Comparison of ENCODE assay signal across 24 mouse cellular contexts in genomic region chr17:14103018-14103417, GRCm38 (mm10). TPM values are rescaled to one million over a fixed set of nuclear protein-coding genes. Genes with fewer than 3 reads are reported as not detected.
DNase-seq lines count a peak whose midpoint lies in the region; ATAC-seq and TF ChIP-seq lines count a peak whose summit lies in the region.
"Not testable (repeated sequence)": the region's sequence is repeated elsewhere in the genome, so short reads cannot be mapped to it uniquely, and the experiment has no call there.
"Had no signal": no experiment of that assay in that cellular context is flagged by ENCODE, and none has a peak within 500 bp of the region (broad histone marks: within the 10 kb centered on the region; RNA-seq: fewer than 3 reads in every experiment).

No protein-coding gene starts in this region.

- TF ChIP-seq EP300 in CH12.LX (IDR thresholded peaks at IDR 0.05; ENCODE audit: low read length); lung, postnatal 0 days (IDR thresholded peaks at IDR 0.05): not testable (repeated sequence)

- peak in 1 of 2 experiments; percentile 48; a peak in 2 of 4 replicates for TF ChIP-seq CTCF in CH12.LX (conservative IDR thresholded peaks at IDR 0.05 in 1 of 2, IDR thresholded peaks at IDR 0.05 in 1 of 2; ENCODE audit: low read depth in 2 of 2, low read length in 2 of 2)
- TF ChIP-seq CTCF in left cerebral cortex, adult 2 months (IDR thresholded peaks at IDR 0.05), result peak; percentile 52
- peak; percentile 52 for TF ChIP-seq CTCF in lung, postnatal 0 days (IDR thresholded peaks at IDR 0.05)
- TF ChIP-seq CTCF in thymus, adult 2 months (IDR thresholded peaks at IDR 0.05; ENCODE audit: borderline replicate concordance, control insufficient read depth, extremely low read depth, insufficient read depth, low read length, poor library complexity), result not testable (repeated sequence)

- not testable (repeated sequence) for H3K4me1 ChIP-seq in CH12.LX (ENCODE audit: control insufficient read depth in 1 of 2, insufficient read depth in 2 of 2); intestine, embryonic 14.5 days (replicated peaks; ENCODE audit: control insufficient read depth, insufficient read depth, low read length); lung, postnatal 0 days (ENCODE audit: insufficient read depth, low read depth, low read length); thymus, adult 2 months (replicated peaks; ENCODE audit: control insufficient read depth, insufficient read depth, low read length)

- not testable (repeated sequence) for H3K9me3 ChIP-seq in CH12.LX (replicated peaks; ENCODE audit: low read length); intestine, embryonic 14.5 days (ENCODE audit: control insufficient read depth, low read length); lung, postnatal 0 days (ENCODE audit: low read length)

- not testable (repeated sequence) for H3K27me3 ChIP-seq in CH12.LX (replicated peaks); intestine, embryonic 14.5 days (replicated peaks; ENCODE audit: control insufficient read depth, insufficient read depth, low read length); lung, postnatal 0 days (replicated peaks; ENCODE audit: insufficient read depth, low read length); thymus, adult 2 months (ENCODE audit: control insufficient read depth, insufficient read depth, low read length)

- WGBS in intestine, embryonic 14.5 days, result 27% methylated on average over 3 of the region's 3 CpGs
- 16% methylated on average over 3 of the region's 3 CpGs for WGBS in lung, postnatal 0 days
- 31% methylated on average over 3 of the region's 3 CpGs for WGBS in thymus, adult 2 months

- DNase-seq in CH12.LX (ENCODE audit: extremely low read depth); left cerebral cortex, adult 2 months (ENCODE audit: extremely low spot score in 1 of 2, low spot score in 2 of 2); lung, postnatal 0 days (ENCODE audit: low spot score): not testable (repeated sequence)
- peak; percentile 1 for DNase-seq in T-cell, adult 2 months (ENCODE audit: low spot score)
- peak; percentile 9 for DNase-seq in embryo, embryonic 10.5 days (ENCODE audit: low spot score)
- peak; percentile 53 for DNase-seq in heart, adult 11 months
- peak; percentile 57 for DNase-seq in intestine, embryonic 14.5 days (ENCODE audit: low spot score)
- DNase-seq in thymus, adult 2 months, result peak; percentile 5

- H3K4me3 ChIP-seq in CH12.LX (replicated peaks in 1 of 3; ENCODE audit: low read depth in 2 of 3, low read length in 2 of 3, poor library complexity in 1 of 3); intestine, embryonic 14.5 days (ENCODE audit: low read depth, low read length); left cerebral cortex, adult 2 months; lung, postnatal 0 days (ENCODE audit: low read depth, low read length); thymus, adult 2 months (ENCODE audit: control insufficient read depth, insufficient read depth, low read length): not testable (repeated sequence)

- not testable (repeated sequence) for H3K36me3 ChIP-seq in CH12.LX (replicated peaks in 1 of 2; ENCODE audit: control insufficient read depth in 1 of 2, insufficient read depth in 1 of 2, low read length in 1 of 2); intestine, embryonic 14.5 days (ENCODE audit: control insufficient read depth, insufficient read depth, low read length); lung, postnatal 0 days (ENCODE audit: insufficient read depth, low read length); thymus, adult 2 months (ENCODE audit: control insufficient read depth, insufficient read depth, low read length)

- not testable (repeated sequence) for H3K79me2 ChIP-seq in CH12.LX (replicated peaks; ENCODE audit: control insufficient read depth, extremely low read depth, insufficient read depth, poor library complexity, severe bottlenecking)

- intact Hi-C loops in left cerebral cortex, adult 2 months (cut with DNase I), result loop anchor here (5.0 kb wide), 1 partner anchor 251 kb away; no protein-coding TSS in a partner anchor

- in situ Hi-C loops in CH12.LX (cut with MboI; ENCODE audit: low pct_ligation_motif_present, low pct_unique_long_range_greater_than_20kb, low sequenced_read_pairs), result loop anchor here (25.0 kb wide), 1 partner anchor 109 kb away; the partner anchor contains the start of gene Dact2

- TF ChIP-seq RAD21 in CH12.LX (IDR thresholded peaks at IDR 0.05; ENCODE audit: low read depth, low read length), result peak; percentile 26

- dilution Hi-C loops in CH12.LX (cut with MboI; ENCODE audit: extremely low pct_ligation_motif_present, extremely low pct_unique_long_range_greater_than_20kb, low sequenced_read_pairs), result not testable (repeated sequence)

- H3K9ac ChIP-seq in CH12.LX (ENCODE audit: insufficient read depth, low read depth); intestine, embryonic 14.5 days (ENCODE audit: low read length); lung, postnatal 0 days (replicated peaks; ENCODE audit: low read depth): not testable (repeated sequence)

- TF ChIP-seq POLR2A in CH12.LX (IDR thresholded peaks at IDR 0.05; ENCODE audit: low read depth, low read length); thymus, adult 2 months (IDR thresholded peaks at IDR 0.05; ENCODE audit: control insufficient read depth, extremely low read depth, insufficient read depth, low read length, poor library complexity): not testable (repeated sequence)

- ATAC-seq in intestine, embryonic 14.5 days (replicated peaks; ENCODE audit: low FRiP score, low TSS enrichment, low read depth); lung, postnatal 0 days: not testable (repeated sequence)

- H3K27ac ChIP-seq in CH12.LX (ENCODE audit: insufficient read depth, low read depth); intestine, embryonic 14.5 days (ENCODE audit: low read depth); left cerebral cortex, adult 2 months; lung, postnatal 0 days (ENCODE audit: low read length); thymus, adult 2 months (ENCODE audit: control insufficient read depth, insufficient read depth, low read length): not testable (repeated sequence)

- H3K4me2 ChIP-seq in CH12.LX (ENCODE audit: insufficient read depth, low read depth, poor library complexity, severe bottlenecking); intestine, embryonic 14.5 days (ENCODE audit: low read length); lung, postnatal 0 days (replicated peaks; ENCODE audit: low read depth, low read length): not testable (repeated sequence)

TF ChIP-seq in CH12.LX, 34 proteins besides CTCF, POLR2A, EP300 and RAD21:
- TF ChIP-seq SMC3 (IDR thresholded peaks at IDR 0.05; ENCODE audit: low read depth, low read length), result peak; percentile 22

RNA-seq across cellular contexts. Expression of gene Gm7358, which starts 43.7 kb away (rescaled TPM):
- not detected in 2 replicates for total RNA-seq in CH12.LX (2012; rRNA removed)
- total RNA-seq in CH12.LX (2014; rRNA removed), result not detected in 2 replicates
- not detected in 2 replicates for polyA plus RNA-seq in CH12.LX (2012; ENCODE audit: insufficient read length, low read depth)
- not detected in 2 replicates for polyA plus RNA-seq in intestine, embryonic 14.5 days (2014; fragmentation: Nextera tagmentation; extraction: Ambion mirVana)
- total RNA-seq in left cerebral cortex, adult 2 months (2021), result not detected
- not detected in 2 replicates for polyA plus RNA-seq in lung, postnatal 0 days (2015; fragmentation: Nextera tagmentation; extraction: Ambion mirVana)
- not detected in 2 replicates for polyA plus RNA-seq in thymus, adult 2 months (2012; rRNA removed)
- total RNA-seq: adrenal gland, adult 18-20 months; common myeloid progenitor, adult 5-6 weeks; ES-E14; gastrocnemius, adult 8-10 months; granulocyte monocyte progenitor cell, adult 5-6 weeks; layer of hippocampus, postnatal 10 days had no signal
- polyA plus RNA-seq: forebrain, embryonic 11.5 days; heart, embryonic 14.5 days; hindbrain, embryonic 10.5 days; limb, embryonic 12.5 days; liver, embryonic 15.5 days; midbrain, embryonic 14.5 days; myocyte; neural tube, embryonic 14.5 days; spleen, adult 2 months; stomach, embryonic 14.5 days had no signal
